Mouse (Mus musculus): ENCODE measurements around the gene Ext2.

DNA sequence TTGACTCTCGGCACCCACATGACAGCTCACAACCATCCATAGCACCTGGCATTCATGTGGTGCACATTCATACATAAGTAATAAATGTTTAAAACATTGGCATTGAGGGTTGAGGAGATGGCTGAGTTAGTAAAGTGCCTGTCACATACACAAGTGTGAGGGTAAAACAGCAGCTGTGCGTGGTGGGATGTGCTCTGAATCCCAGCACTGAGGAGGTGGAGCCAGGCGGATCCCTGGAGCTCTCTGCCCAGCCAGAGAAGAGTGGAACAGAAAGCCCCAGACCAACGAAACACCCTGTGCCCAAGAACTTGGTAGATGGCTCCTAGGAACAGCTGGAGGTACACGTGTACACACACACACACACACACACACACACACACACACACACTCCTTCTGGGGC lies 156.9 kb downstream of the Ext2 start:
- no peak for TF ChIP-seq CTCF (IDR thresholded peaks at IDR 0.05; ENCODE audit: control insufficient read depth, insufficient read depth, low read length)
- TF ChIP-seq POLR2A (IDR thresholded peaks at IDR 0.05; ENCODE audit: borderline replicate concordance, control insufficient read depth, low read depth, low read length) = no peak

Data from bone marrow, adult 2 months (tissue).